Mouse (Mus musculus) C2C12 (cell line): ENCODE results near the gene Inpp5f. TPM values are rescaled to one million over a fixed set of nuclear protein-coding genes. Genes with fewer than 3 reads are reported as not detected.

ENCODE experiments used
- H3K27me3 ChIP-seq: one replicate; pipeline ENCODE4 v1.6.1; 2011; ENCODE audit not compliant: control insufficient read depth, insufficient read depth, insufficient read length
- H3K36me3 ChIP-seq: one replicate; pipeline ENCODE4 v1.6.1; 2011; ENCODE audit not compliant: control insufficient read depth, insufficient read depth
- H3K4me3 ChIP-seq: one replicate; pipeline ENCODE4 v1.5.1; 2011; ENCODE audit warnings: mild to moderate bottlenecking, control low read depth; ENCODE audit not compliant: poor library complexity, insufficient read depth, severe bottlenecking
- H3K79me2 ChIP-seq: one replicate; pipeline ENCODE4 v1.6.1; 2011; ENCODE audit not compliant: control insufficient read depth, insufficient read depth
- H3K79me3 ChIP-seq: one replicate; pipeline ENCODE4 v1.6.1; 2011; ENCODE audit warnings: low read depth, control low read depth
- H3ac ChIP-seq: one replicate; pipeline ENCODE3; 2011; ENCODE audit warnings: low read depth; ENCODE audit not compliant: control insufficient read depth, insufficient read length
- CEBPB ChIP-seq: IDR thresholded peaks from one replicate; pipeline ENCODE4 v1.6.1; 2011; ENCODE audit warnings: low read depth, mild to moderate bottlenecking, control low read depth, moderate library complexity
- CTCF ChIP-seq: IDR thresholded peaks from one replicate; pipeline ENCODE4 v1.5.1; 2011; ENCODE audit not compliant: control insufficient read depth, insufficient read depth, insufficient read length
- FOSL1 ChIP-seq: IDR thresholded peaks from one replicate; pipeline ENCODE4 v1.8.0; 2011; ENCODE audit warnings: mild to moderate bottlenecking, low read length; ENCODE audit not compliant: poor library complexity, insufficient read depth, severe bottlenecking
- MAX ChIP-seq: IDR thresholded peaks from one replicate; pipeline ENCODE4 v1.6.1; 2011; ENCODE audit warnings: mild to moderate bottlenecking, control low read depth
- MYOD1 ChIP-seq: IDR thresholded peaks from one replicate; pipeline ENCODE4 v1.6.1; 2011; ENCODE audit warnings: low read depth; ENCODE audit not compliant: control insufficient read depth, insufficient read length
- MYOG ChIP-seq: IDR thresholded peaks from one replicate; pipeline ENCODE4 v1.6.1; 2011; ENCODE audit not compliant: control insufficient read depth, insufficient read length; ENCODE audit errors: extremely low read depth
- USF1 ChIP-seq: IDR thresholded peaks from one replicate; pipeline ENCODE4 v1.6.1; 2011; ENCODE audit warnings: low read depth, mild to moderate bottlenecking, control low read depth, moderate library complexity
- polyA plus RNA-seq: library from polyadenylated mRNA; unstranded; fragments of >200 nt; fragmentation: generic; extraction: Trizol; gene quantifications from one replicate; pipeline ENCODE4 v1.2.1, GENCODE M21; 2012; ENCODE audit warnings: missing spikeins

Gene Inpp5f
- polyA plus RNA-seq, 1 experiment = 6.1 TPM

- Histone ChIP-seq H3K36me3 (no peaks in the 10 kb centered on the region), H3K27me3 (no peaks in the 10 kb centered on the region), H3K79me3 (no peaks in the 10 kb centered on the region), H3K4me3 (no peak overlapping the region), H3ac (no peak overlapping the region), H3K79me2 (no peaks in the 10 kb centered on the region)
- TF ChIP-seq CTCF (no peak), MYOG (no peak), CEBPB (no peak), USF1 (no peak), FOSL1 (no peak), MYOD1 (no peak), MAX (no peak)
Measured at GRCm38 (mm10) chr7:128578199-128578945, 32.8 kb upstream of the Inpp5f start.

GRCm38 (mm10) chr7:128579381-128579780 lies 31.7 kb upstream of the Inpp5f start:
- Histone ChIP-seq H3K4me3 (no peak overlapping the region), H3K79me2 (no peaks in the 10 kb centered on the region), H3K27me3 (no peaks in the 10 kb centered on the region), H3K36me3 (no peaks in the 10 kb centered on the region), H3K79me3 (no peaks in the 10 kb centered on the region), H3ac (no peak overlapping the region)
- TF ChIP-seq CEBPB = no peak
- TF ChIP-seq MYOG = no peak
- no peak for TF ChIP-seq FOSL1
- TF ChIP-seq CTCF = no peak
- no peak for TF ChIP-seq MAX
- TF ChIP-seq USF1 = no peak
- TF ChIP-seq MYOD1 = no peak

GRCm38 (mm10) chr7:128580318-128580717 lies 30.8 kb upstream of the Inpp5f start:
- no peak overlapping the region for H3ac ChIP-seq
- TF ChIP-seq MYOD1 (no peak), CEBPB (no peak), CTCF (no peak), FOSL1 (no peak), MAX (no peak), MYOG (no peak), USF1 (no peak)
- no peaks in the 10 kb centered on the region for H3K36me3 ChIP-seq
- H3K79me2 ChIP-seq = no peaks in the 10 kb centered on the region
- H3K4me3 ChIP-seq = no peak overlapping the region
- H3K79me3 ChIP-seq = no peaks in the 10 kb centered on the region
- no peaks in the 10 kb centered on the region for H3K27me3 ChIP-seq

GRCm38 (mm10) chr7:128581864-128582484 lies 29.2 kb upstream of the Inpp5f start:
- H3K36me3 ChIP-seq = no peaks in the 10 kb centered on the region
- no peaks in the 10 kb centered on the region for H3K79me2 ChIP-seq
- TF ChIP-seq CTCF = no peak
- no peak for TF ChIP-seq MAX
- no peak for TF ChIP-seq CEBPB
- TF ChIP-seq MYOD1 = no peak
- no peak for TF ChIP-seq FOSL1
- no peak for TF ChIP-seq MYOG
- TF ChIP-seq USF1 = no peak
- H3K79me3 ChIP-seq = no peaks in the 10 kb centered on the region
- H3K4me3 ChIP-seq = no peak overlapping the region
- no peak overlapping the region for H3ac ChIP-seq
- H3K27me3 ChIP-seq = no peaks in the 10 kb centered on the region

- Histone ChIP-seq H3K79me3 (no peaks in the 10 kb centered on the region), H3K4me3 (no peak overlapping the region), H3K79me2 (no peaks in the 10 kb centered on the region), H3K36me3 (no peaks in the 10 kb centered on the region), H3ac (no peak overlapping the region), H3K27me3 (no peaks in the 10 kb centered on the region)
- no peak for TF ChIP-seq MAX
- TF ChIP-seq MYOD1 = no peak
- TF ChIP-seq MYOG = no peak
- no peak for TF ChIP-seq FOSL1
- no peak for TF ChIP-seq CTCF
- no peak for TF ChIP-seq CEBPB
- TF ChIP-seq USF1 = no peak
Measured at GRCm38 (mm10) chr7:128583213-128583948, 27.7 kb upstream of the Inpp5f start.

- Histone ChIP-seq H3K79me2 (no peaks in the 10 kb centered on the region), H3K27me3 (no peaks in the 10 kb centered on the region), H3K79me3 (no peaks in the 10 kb centered on the region), H3K36me3 (no peaks in the 10 kb centered on the region), H3K4me3 (no peak overlapping the region), H3ac (no peak overlapping the region)
- TF ChIP-seq MAX = no peak
- TF ChIP-seq USF1 = no peak
- no peak for TF ChIP-seq CTCF
- TF ChIP-seq MYOD1 = no peak
- TF ChIP-seq FOSL1 = no peak
- TF ChIP-seq MYOG = no peak
- TF ChIP-seq CEBPB = no peak
Measured at GRCm38 (mm10) chr7:128587334-128587933, 23.7 kb upstream of the Inpp5f start.
